Mouse (Mus musculus): Measurements from ENCODE around the gene Cyp2d11. TPM values are rescaled to one million over a fixed set of nuclear protein-coding genes. Genes with fewer than 3 reads are reported as not detected.

Gene Cyp2d11
- not detected for polyA plus RNA-seq (2017; shearing (Covaris generic))

DNA sequence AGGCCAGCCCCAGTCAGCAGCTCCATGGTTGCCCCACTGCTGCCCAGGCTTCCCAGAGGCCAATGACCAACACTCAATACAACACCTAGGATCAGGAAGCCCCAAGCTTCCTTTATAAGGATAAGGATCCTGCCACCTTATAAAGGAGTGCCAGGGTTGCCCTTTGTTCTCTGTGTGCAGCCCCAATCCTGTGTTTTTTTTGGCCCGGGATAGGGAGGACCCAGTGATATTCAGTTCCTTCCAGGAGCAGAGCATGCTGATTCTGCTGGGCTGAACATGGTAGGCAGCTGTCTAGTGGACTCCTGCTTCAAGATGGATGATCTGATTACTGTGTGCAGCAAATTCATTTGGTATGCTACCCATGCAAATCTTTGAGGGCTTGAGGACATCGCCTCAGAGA, at the start of gene Cyp2d11:
Gene Cyp2d11, minus strand, starts transcription at position 101 of the 400 bp plus-strand sequence.

GRCm38 (mm10) chr15:82433137-82433536, 39.3 kb upstream of the Cyp2d11 start, which contains the start of gene Cyp2d9:
Cyp2d9 (plus strand) TSS chr15:82433437.

DNA sequence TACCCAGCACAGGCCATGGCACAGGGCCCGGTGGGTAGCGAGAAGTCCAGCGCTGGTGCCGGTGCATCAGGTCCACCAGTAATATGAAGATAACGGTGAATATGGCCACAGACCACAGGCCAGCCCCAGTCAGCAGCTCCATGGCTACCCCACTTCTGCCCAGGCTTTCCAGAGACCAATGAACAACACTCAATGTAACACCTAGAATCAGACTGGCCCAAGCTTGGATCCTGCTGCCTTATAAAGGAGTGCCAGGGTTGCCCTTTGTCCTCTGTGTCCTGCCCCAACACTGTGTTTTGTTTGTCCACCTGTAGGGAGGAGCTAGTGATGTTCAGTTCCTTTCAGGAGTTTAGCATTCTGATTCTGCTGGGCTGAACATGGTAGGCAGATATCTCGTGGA, 13.2 kb upstream of the Cyp2d11 start, which contains the start of gene Cyp2d10:
Gene Cyp2d10, minus strand, starts transcription at position 215 of the 400 bp plus-strand sequence.

DNA sequence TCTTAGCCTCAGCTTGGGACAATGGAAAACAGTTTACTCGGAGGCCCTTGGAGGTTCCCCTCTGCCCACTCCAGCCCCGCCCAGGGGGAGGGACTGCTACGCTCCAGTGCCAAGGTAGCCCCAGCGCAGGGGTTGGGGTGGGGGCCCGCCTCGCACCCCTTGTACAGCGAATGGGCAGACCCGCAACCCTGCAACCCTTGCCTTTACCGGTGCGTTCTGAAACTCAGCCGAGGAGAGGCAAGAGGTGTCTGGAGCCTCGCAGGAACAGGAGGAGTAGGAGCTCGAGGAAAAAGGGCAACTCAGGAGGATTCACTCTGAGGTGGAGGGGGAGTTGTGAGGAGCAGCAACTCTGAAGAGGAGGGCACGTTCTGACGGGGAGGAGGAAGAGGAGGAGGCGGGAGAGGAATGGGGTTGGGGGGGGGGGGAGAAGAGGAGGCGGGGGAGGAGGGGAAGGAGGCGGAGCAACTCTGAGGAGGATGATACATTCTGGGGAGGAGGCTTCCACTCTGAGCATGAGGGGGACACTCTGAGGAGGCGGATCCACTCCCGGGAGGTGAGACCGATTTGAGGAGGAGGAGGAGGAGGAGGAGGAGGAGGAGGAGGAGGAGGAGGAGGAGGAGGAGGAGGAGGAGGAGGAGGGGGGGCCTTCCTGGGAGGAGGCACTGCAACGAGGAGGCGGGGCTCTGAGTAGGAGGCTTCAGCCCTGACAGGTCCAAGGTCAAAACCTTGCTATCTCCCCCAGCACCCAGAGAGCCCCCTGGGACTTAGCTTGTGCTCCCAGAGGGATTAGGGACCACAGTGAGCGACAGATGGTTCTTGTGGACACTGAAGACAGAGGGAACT, 13.7 kb downstream of the Cyp2d11 start, which contains the start of gene Cyp2d22:
Gene Cyp2d22, minus strand, starts transcription at position 390 of the 843 bp plus-strand sequence.

DNA sequence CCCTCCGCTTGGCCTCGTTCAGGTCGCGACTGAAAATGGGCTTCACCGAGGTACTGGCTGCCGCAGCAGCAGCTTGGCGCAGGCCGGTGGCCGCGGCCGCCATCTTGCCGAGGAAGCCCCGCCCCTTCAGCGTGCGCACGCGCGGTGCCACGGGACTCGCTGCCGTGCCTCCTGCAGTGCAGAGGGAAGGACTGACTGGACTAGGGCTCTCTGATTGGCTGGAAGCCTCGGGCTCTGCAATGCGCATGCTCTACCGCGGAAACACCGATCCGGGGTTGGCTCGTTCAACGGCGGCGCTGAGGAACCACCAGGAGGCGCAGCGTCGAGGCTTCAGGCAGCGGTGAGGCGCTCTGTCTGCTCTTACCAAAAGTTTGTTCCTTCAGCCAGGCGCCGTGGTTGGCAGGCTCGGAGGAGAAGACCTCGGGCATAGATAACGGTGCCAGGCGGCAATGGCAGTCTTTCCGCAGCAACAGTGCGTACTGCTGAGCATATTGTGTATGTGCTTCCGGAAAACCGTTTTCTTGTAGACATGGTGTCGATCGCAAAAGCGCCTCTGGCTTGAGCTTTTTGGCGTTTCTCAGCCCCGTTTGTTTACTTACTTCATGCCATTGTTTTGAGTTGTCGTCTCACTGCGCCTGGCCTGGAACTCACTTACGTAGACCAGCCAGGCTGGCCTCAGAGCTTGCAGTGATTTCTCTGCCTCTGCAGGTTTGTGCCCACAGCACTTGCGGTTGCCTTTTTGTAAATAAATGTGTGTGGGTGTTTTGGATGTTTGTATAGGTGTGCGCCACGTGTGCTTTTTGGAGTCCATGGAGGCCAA, 39.5 kb downstream of the Cyp2d11 start, which contains the start of gene Ndufa6:
Gene Ndufa6, minus strand, starts transcription at position 197 of the 820 bp plus-strand sequence.

Other genes starting within 250 kb of the Cyp2d11 start
- gene Srebf2, start 246.8 kb downstream of the Cyp2d11 start, polyA plus RNA-seq (2017; shearing (Covaris generic)) = 100 to 1,000 TPM in 1 of 2 experiments, 10 to 100 TPM in 1; 59.7 to 125 TPM
- under 1 TPM; 0.20 to 0.25 TPM for gene Shisa8, start 181.2 kb downstream of the Cyp2d11 start, polyA plus RNA-seq (2017; shearing (Covaris generic))
- 1 to 10 TPM; 4.7 to 6.4 TPM for gene Tnfrsf13c, start 169.7 kb downstream of the Cyp2d11 start, polyA plus RNA-seq (2017; shearing (Covaris generic))
- 10 to 100 TPM; 10.2 to 11.3 TPM for gene Cenpm, start 149.3 kb downstream of the Cyp2d11 start, polyA plus RNA-seq (2017; shearing (Covaris generic))
- not detected for gene 1500009C09Rik, start 141.6 kb downstream of the Cyp2d11 start, polyA plus RNA-seq (2017; shearing (Covaris generic))
- gene Sept3, start 119.1 kb downstream of the Cyp2d11 start, polyA plus RNA-seq (2017; shearing (Covaris generic)) = under 1 TPM in 1 of 2 experiments, not detected in 1; 0.66 TPM
- not detected for gene Wbp2nl, start 95.1 kb downstream of the Cyp2d11 start, polyA plus RNA-seq (2017; shearing (Covaris generic))
- 10 to 100 TPM; 47.9 to 63.9 TPM for gene Naga, start 55.1 kb downstream of the Cyp2d11 start, polyA plus RNA-seq (2017; shearing (Covaris generic))
- 10 to 100 TPM in 1 of 2 experiments, 1 to 10 TPM in 1; 3.2 to 11.3 TPM for gene Pheta2, start 55.1 kb downstream of the Cyp2d11 start, polyA plus RNA-seq (2017; shearing (Covaris generic))
- 100 to 1,000 TPM; 231 to 276 TPM for gene Smdt1, start 55.1 kb downstream of the Cyp2d11 start, polyA plus RNA-seq (2017; shearing (Covaris generic))
- gene Ndufa6, start 39.7 kb downstream of the Cyp2d11 start, polyA plus RNA-seq (2017; shearing (Covaris generic)) = 100 to 1,000 TPM; 296 to 458 TPM
- gene Cyp2d22, start 13.8 kb downstream of the Cyp2d11 start, polyA plus RNA-seq (2017; shearing (Covaris generic)) = 1 to 10 TPM; 3.4 to 5.0 TPM
- not detected for gene Cyp2d10, start 13.2 kb upstream of the Cyp2d11 start, polyA plus RNA-seq (2017; shearing (Covaris generic))
- under 1 TPM in 1 of 2 experiments, not detected in 1; 0.31 TPM for gene Cyp2d9, start 39.4 kb upstream of the Cyp2d11 start, polyA plus RNA-seq (2017; shearing (Covaris generic))
- under 1 TPM in 1 of 2 experiments, not detected in 1; 0.05 TPM for gene Cyp2d12, start 161.1 kb upstream of the Cyp2d11 start, polyA plus RNA-seq (2017; shearing (Covaris generic))
- gene Cyp2d34, start 226.9 kb upstream of the Cyp2d11 start, polyA plus RNA-seq (2017; shearing (Covaris generic)) = not detected